Mouse (Mus musculus) cortical plate, adult 2 months (tissue): ENCODE data around the gene Mphosph9.

Source experiments
- CTCF ChIP-seq: fragments of 200-500 bp; IDR thresholded peaks from 2 replicates; pipeline ENCODE4 v1.5.1; 2011; ENCODE audit warnings: mild to moderate bottlenecking, control low read depth, low read length; ENCODE audit not compliant: insufficient read depth; ENCODE audit errors: extremely low read depth
- POLR2A ChIP-seq: fragments of 200-500 bp; IDR thresholded peaks from 2 replicates; pipeline ENCODE4 v1.6.1; 2011; ENCODE audit warnings: mild to moderate bottlenecking, low read length, control low read depth; ENCODE audit not compliant: insufficient read depth; ENCODE audit errors: extremely low read depth

GRCm38 (mm10) chr5:124270226-124270625 lies 57.5 kb downstream of the Mphosph9 start:
- no peak for TF ChIP-seq CTCF
- no peak for TF ChIP-seq POLR2A
